Mouse (Mus musculus): ENCODE measurements around the gene Ip6k3.

DNA sequence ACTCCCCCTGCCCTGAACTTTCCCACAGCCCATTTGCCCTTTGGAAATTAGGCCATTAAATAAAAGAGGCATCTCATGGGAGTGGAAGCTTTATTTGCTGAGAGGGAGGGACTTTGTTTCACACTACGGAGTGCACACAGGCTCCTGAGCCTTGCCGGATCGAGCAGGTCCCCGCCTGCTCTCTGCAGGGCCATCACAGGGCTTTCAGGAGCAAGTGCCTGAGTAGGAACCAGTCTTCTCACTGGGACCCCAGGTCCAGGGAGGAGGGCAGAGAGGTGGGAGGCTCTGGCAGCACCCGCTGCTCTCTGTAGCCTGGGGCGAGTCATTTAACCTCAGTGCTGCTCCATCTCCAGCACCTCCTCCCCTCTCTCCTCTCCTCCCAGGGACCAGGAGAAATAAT, 44.4 kb upstream of the Ip6k3 start:
- no peak for TF ChIP-seq CTCF (IDR thresholded peaks at IDR 0.05; ENCODE audit: low read depth, low read length)
- TF ChIP-seq POLR2A (IDR thresholded peaks at IDR 0.05; ENCODE audit: insufficient read depth, low read length), result no peak
